Mouse (Mus musculus) right cerebral cortex, adult 18-20 months (tissue): ENCODE data around the gene Itgbl1.
"Not testable (repeated sequence)": the region's sequence is repeated elsewhere in the genome, so short reads cannot be mapped to it uniquely, and the experiment has no call there.

Source experiments
- DNase-seq: peaks from one replicate; pipeline ENCODE4 v3.0.0; 2022; ENCODE audit warnings: mixed read lengths

Gene Itgbl1

DNA sequence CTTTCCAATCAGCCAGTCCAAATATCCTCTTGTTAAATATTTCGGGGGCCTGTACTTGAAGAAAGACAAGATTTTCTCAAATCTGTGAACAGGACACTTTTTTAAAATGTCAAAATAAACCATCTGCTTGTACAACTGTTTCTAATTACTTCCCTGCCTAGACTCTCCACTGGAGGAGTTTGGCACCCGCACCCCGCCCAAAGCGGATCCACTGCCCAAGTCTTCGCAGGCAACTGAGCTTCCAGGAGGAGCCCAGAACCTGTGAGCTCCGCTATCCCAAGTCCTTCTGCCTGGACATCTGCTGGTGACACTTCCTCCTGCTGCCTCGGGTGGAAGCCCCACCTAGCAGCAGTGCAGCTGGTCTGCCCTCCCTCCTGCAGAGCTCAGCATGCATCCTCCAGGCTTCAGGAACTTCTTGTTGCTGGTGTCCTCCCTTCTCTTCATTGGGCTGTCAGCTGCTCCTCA, at the start of gene Itgbl1:
Gene Itgbl1 (plus strand): TSS at position 51 of the 465 bp plus-strand sequence.
- peak; percentile 21 for DNase-seq

DNA sequence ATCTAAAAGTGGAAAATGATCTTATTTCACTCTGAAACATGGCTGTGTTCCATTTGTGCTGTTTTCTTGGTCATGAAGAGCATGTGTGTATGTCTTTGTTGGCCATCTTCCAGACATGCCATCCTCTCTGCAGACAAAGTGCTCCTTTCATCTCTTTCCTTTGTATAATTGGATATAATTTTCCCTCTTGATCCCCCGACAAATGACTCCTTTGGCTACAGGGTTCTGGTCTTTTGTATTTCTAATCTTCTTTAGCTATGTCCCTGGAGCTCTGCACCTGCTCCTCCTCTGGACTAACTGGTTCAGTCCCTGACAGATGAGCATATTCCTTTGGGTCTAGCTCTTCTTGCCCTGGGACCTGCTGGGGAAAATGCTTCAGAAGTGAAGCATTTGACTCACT, 36.8 kb upstream of the Itgbl1 start:
- no peak for DNase-seq

DNA sequence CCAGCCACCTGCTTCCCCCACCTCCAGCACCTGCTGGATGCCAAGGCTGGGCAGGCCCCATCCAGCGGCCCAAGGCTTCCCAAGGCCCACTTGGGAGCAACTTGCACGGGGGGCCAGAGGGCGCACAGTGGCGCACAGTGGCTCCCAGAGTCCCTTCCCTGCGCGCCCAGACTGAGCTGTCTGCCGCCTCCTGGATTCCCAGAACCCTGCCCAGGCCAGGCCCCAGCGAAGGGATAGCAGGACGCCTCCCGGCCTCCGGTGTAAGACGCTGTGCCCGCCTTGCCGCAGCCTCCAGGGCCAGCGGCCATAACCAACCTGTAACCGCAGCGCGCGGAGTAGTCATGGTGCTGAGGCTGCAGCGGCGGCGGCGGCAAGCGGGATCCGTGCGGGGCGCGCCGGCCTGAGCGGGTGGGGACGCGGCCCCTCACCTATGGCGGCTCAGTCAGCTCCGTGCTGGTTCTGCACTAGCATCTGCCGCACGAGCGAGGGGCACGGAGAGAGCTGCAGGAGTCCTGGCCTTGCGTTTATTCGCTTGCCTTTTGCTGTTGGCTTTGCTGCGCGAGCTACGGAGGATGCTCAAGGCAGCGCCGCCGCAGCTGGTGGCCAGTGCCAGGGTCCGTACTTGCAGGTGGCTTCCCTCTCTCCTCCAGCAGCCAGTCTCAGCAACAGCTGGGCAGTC, 33.1 kb upstream of the Itgbl1 start, which contains the start of gene Nalcn:
Gene Nalcn (minus strand): TSS at position 644 of the 679 bp plus-strand sequence.
- peak; percentile 64 for DNase-seq

DNA sequence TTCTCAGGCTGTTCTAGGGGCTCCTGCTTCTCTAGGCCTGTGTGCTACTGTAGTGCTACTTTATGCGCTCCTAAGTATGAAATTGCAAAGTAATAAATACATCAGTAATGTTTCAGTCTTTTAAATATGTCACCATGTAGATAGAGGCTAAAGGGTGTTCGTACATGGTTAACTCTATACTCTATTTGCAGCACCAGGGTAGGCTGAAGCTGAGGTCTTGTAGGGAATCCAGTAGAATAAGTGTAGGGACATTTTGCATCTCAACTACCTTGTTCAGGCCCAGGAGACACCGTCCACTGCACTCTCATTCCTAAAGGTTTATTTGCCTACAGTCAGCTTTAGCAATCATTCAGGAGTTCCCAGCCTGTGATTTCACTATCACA, 32.6 kb upstream of the Itgbl1 start:
- DNase-seq, result no peak

DNA sequence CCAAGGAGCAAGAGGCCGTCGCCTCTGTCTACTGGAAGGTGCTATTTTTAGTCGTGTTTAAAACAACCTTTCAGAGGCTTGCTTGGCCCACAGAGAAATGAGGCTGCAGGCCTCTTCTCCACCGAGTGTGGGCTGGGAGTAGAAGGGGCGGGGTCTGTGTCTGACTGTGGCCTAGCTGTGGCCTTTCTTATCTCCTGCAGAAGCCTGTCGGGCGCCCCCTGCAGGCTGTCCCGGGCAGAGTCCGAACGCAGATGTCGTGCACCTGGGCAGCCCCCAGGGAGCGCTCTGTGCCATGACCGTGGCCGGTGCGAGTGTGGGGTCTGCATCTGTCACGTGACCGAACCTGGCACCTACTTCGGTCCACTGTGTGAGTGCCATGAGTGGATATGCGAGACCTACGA, 1.3 kb downstream of the Itgbl1 start:
- peak; percentile 30 for DNase-seq

DNA sequence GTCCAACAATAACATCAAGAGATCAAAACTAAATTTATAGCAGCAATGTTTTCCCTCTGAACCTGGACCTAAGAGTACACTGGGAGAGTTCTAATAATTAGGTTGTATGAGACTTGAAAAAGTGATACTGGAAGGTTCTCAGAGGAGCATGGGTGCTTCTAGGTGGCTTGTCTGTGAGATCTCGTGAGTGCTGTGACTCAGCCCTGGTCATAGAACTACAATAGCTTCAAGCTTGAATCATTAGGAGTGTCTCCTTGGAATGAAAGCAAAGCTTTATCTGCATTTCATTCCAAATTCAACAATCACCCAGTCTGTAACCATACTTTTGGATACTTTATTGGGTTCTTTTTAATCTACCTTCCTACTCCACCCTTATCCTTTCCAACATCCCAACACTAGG, 2.6 kb downstream of the Itgbl1 start:
- no peak for DNase-seq

DNA sequence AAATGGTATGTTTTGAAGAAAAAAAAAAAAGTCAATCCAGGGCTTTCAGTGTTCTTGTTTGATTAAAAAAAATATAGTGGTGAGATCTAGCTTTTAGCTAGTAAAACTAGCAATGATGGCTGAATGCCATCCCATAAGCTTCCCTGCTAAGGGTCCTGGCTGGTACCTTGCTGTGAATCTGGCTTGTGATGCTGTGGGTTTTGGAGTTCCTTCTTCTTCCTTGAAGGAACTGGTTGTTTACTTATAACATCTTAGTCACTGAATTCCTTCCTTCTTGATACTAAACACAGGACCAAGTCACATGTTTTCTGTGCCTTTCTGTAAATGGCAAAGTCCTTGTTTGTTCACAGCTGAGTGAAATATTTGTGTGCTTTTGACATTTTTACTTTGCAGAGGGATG, 3.4 kb downstream of the Itgbl1 start:
- no peak for DNase-seq

DNA sequence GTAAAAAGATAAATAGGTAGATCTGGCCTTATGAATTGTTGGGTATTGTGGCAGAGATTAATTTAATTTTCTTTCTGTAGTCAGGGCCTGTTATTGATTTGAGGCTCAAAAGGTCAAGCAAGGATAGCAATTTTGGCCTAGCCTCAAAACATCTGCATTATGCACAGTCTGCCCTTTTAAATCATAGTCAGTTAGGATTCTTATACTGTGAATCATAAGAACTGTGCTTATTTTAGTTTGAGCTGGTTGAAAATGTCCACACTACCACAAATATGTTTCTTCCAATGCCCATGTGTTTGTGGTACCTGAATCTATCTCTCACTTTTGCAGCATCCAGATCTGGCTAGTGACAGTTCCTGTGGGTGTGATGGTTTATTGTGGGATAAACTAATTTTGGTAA, 4.7 kb downstream of the Itgbl1 start:
- DNase-seq, result no peak

DNA sequence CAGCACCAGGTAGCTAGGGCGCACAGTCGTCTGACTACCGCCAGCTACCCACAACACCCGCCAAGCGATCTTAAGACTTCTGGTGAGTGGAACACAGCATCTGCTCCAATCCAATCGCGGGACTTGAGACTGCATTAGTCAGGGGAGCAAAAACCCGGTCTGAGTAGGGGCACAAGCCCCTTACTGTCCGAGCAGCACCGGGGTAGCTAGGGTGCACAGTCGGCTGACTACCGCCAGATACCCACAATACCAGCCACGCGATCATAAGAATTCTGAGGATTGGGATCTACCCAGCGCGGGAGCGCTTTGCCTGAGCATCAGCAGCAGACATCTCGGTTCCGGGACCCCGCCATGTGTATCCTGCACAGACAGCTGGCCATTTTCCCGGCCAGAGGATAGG, 11.3 kb downstream of the Itgbl1 start:
- DNase-seq, result not testable (repeated sequence)

DNA sequence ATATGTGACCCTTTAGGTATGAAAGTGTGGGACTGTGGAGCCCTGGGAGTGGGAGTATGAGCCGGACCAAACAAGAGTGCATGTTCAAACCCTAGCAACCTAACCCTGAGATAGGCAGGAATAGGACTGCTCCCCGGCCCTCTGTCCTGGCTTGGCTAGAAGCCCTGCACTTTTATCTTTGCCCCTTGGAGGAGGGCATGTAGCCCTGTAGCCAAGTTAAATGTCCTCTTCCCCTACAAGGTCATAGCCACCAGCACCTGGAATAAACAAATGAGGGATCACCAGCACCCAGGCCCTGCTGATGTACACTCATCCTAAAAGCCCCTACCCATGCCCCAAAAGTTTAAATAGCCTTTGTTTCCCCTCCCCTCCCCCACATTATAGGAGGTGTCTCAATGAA, 18.3 kb downstream of the Itgbl1 start:
- no peak for DNase-seq

DNA sequence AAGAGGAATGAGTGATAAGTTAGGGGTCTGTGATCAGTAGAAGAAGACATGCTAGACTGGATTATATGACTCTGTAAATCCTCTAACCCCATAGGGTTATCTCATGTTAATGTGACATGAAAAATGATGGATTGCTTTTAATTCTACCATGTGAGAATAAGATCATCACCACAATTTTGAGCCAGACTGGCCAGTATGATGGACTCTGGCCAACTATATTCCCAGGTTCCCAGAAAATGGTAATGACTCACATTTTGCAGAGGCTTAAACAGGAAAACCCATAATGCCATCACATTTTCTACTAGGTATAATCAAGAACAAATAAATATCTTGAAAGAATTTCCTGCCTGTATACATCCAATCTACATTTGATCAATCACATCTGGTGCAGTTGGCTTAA, 55.0 kb downstream of the Itgbl1 start:
- no peak for DNase-seq

DNA sequence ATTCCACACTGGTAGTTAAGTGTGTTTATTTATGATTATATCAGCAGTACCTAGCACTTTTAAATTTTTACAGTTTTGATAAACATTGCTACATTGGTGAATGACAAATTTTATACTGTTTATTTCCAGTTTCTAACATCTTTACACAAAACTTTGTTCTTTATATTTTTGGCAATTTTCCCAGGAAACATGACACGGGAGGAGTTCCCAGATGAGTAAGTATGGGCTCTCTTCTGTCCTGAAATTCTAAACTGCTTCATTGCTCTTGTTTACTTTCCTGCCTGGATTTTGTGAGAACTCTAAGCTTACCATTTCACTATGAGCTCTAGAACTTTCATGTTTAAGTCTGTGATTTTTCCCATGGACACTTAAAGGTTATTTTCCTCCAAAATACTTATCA, 82.3 kb downstream of the Itgbl1 start:
- no peak for DNase-seq

DNA sequence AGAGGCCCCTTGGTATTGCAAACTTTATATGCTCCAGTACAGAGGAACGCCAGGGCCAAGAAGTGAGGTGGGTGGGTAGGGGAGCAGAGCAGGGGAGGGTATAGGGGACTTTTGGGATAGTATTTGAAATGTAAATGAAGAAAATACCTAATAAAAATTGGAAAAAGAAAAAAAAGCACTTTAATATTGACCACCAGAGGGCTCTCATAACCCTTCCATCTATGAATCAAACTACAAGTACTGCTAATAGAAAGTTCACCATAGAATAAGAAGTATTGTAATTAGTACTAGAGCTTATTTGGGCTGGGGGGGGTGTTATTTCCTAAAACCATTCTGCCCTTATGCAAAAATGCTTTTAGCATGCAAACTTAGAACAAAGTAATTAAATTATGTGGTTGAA, 91.2 kb downstream of the Itgbl1 start:
- no peak for DNase-seq

DNA sequence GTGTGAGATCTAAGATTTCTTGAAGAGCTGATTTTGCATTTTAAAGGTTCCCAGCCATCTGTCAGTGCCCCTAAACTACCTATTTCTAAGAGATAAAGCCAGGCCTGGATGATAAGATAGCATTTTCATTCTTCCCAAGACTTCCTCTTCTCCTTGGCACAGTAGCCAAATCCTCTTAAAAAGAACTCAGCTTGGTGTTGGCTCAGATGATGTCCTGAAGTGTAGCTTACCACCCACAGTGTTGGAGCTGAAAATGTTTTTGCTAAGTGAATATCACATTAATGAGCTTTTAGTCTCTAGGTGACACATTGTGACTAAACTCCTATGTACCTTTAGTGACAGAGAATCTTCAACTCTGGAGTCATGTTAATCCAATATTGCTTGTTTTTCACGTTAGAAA, 99.8 kb downstream of the Itgbl1 start:
- DNase-seq, result peak; percentile 5

DNA sequence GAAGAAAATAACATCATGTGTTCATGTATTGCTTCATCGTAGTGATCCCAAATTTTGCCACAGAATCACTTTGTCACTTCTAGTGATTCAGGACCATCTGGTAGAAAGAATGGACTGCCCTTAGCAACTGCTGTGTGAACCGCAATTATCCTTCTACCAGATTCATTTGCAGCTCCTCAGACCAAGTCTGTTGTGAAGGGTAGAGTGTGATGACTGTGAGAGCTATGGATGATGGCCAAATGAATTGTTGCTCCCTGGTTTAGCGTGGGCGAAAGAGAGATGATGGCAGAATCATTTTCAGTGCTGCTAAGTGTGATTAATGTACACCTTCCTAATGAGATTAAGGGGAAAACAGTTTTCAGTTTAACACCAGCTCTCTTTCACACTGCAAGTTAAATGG, 100.3 kb downstream of the Itgbl1 start:
- DNase-seq, result peak; percentile 23

DNA sequence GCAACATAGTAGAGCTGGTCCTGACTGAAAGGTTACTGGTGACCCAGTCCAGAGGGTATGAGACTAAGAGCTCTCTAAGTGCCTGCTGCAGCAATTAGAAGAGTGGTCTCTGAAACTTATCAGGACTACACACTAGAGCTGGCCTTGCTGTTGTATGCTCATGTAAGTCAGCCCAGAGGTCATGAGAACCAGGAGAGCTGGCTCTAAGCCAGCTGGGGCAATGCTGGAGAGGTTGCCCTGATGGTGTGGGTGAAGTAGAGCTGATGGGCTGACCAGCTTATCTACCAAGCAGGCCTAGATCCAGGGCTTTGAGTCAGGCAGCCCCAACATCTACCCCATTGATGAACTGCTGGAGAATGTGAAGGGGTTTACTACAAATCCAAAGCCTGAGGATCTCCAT, 142.0 kb downstream of the Itgbl1 start:
- DNase-seq, result no peak

DNA sequence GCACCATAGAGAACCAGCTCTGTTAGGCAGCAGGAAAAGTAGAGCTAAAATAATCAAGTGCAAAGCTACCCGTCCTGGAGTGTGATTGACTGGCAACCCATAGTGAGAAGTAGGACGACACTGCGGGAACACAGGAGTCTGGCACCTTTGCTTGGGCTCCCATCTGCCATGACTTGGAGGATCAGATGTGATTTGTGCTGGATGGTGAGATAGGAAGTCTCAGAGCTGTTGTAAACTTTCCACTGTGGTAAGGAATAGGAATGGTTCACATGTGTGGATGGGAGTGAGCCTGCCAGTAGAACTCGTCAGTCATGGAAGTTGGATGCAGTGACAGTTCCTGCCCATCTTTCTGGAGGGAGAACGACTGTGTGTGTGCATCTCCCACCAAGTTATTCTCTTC, 177.9 kb downstream of the Itgbl1 start:
- peak; percentile 6 for DNase-seq

DNA sequence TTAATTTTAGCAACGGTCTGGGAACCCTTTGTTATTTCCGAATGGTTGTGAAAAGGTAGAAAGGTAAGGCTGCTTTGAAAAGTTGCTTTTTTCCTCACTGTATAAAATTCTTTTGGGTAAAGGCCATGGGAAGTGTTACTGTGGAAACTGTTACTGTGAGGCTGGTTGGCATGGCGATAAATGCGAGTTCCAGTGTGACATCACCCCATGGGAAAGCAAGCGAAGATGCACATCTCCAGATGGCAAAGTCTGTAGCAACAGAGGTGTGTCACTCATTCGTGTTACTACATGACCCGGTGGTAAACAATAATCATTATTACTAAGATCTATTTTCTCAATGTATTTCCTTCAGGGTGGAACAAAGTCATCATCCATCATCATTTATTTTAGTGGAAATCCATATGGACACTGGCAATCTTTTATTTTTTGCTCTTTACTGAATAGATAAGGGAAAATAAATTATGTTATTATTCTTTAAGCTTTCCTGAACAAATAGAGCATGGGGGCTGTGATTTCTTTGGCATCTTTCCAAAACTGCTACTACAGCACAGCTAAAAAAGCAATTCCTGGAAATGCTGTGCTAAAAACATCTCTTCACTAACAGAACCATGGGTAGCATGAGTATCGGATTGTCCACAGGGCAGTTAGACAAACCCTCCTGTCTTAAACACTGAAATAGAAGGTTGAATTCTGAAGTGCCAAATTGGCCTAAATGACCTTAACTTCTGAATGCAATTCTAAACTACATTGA, 184.1 kb downstream of the Itgbl1 start:
- peak; percentile 23 for DNase-seq

DNA sequence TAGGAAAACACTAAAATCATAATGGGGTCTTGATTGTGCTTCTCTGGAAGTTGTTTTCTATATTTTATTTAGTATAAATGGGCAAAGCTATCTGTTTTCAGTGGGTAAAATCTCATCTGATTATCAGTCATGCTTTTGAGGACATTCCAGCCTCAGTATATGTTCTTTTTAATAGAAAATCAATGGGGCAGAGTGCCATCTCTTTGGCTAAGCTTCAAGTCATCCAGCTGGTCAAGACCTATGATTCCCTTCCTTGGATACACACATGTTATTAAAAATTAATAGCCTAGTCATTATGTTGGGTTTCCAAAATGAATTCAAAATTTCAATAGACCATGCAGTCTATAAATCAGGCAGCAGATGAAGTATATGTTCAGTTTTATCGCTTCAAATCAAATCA, 204.8 kb downstream of the Itgbl1 start:
- no peak for DNase-seq

DNA sequence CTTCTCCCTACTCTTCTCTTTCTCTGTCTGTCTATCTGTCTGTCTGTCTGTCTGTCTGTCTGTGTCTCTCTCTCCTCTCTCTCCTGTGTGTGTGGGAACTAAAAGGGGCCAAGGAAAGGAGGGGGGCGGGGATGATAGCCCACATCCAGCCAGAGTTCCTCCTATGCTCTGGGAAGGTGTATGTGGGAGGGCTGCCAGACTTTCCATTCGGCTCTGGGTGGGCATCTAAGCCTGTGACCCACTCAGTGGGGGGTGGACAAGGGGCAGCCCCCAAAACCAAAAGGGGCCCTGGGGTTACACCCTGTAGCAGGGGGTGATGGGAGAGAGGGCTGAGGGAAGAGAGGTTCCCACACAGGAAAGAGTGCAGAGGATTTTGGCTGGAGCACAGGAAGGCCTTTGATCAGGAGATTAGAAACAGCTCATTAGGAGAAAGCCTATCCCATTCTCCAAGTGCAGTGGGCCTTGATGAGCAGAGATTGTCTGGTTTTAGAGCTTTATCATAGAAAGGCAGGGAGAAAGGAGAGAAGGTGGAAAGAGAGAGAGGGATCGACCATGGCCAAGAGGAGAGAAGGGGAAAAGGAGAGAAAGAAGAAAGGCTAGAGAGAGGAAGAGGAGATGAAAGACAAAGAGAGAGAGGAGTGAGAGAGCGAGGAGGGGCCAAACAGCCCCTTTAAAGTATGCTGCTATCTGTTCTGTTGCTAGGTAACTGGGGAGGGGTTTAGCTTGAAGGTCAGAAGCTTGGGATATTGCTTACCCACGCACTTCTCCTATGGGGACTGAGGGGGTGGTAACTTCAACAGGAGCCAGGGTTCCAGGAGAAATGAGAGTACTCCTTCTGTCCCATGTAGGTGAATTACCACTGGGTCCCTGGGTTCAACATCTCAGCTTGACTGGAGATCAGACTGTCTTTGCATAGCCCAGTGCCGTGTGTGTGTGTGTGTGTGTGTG, 206.3 kb downstream of the Itgbl1 start:
- DNase-seq, result no peak

DNA sequence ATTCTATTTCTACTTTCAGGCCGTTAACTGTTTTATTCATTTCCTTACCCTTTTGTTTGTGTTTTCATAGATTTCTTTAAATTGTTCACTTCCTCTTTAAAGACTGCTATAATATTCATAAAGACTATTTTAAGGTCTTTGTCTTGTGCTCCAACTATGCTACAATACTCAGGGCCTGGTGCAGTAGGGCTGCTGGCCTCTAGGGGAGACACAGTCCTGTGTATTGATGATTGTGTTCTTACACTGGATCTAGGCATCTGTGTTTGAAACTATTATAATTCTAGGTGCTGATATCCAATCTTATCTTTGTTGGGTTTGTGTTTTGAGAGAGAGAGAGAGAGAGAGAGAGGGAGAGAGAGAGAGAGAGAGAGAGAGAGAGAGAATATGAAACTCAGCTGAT, 268.1 kb downstream of the Itgbl1 start:
- no peak for DNase-seq

DNA sequence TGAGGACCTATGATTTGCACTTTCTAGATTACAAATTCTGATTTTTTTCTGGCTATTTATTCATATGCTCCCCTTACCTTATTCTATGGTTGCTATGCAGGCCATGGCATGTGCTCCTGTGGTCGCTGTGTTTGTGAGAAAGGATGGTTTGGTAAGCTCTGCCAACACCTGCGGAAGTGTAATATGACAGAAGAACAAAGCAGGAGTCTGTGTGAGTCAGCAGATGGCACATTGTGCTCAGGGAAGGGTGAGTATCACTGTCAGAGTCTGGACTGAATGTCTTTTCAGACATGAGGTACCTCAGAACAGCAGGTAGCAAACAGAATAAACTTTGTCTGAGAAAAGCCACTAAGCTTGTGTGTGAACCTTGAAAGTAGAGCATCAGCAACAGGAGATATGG, 306.8 kb downstream of the Itgbl1 start:
- no peak for DNase-seq

DNA sequence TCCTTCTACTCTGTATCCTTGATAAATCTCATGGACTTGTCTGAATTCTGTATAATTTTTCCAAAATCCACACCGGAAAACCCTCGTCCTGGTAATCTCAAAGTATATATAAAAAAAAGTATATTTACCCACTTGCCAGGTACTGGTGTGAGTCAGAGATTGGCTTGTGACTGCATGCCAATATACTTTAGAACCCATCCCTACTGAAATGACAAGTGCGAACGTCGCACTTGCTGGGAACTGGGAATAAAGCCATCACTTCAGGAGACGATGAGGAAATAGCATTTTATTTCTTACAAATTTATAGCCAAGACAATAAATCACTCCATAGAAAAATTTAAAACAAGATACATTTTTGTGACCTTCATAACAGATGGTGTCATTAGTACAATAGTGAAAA, 308.2 kb downstream of the Itgbl1 start:
- no peak for DNase-seq
